Mouse (Mus musculus) stomach, embryonic 16.5 days (tissue): ENCODE results near the gene Fmo5. TPM values are rescaled to one million over a fixed set of nuclear protein-coding genes. Genes with fewer than 3 reads are reported as not detected.

Experiments used
- ATAC-seq: fragments of 200-750 bp; cut with Nextera tagmentation; 2 replicates; pipeline ENCODE4 v1.8.0; 2017; ENCODE audit warnings: moderate number of reproducible peaks, moderate TSS enrichment; ENCODE audit not compliant: insufficient read depth, low FRiP score
- H3K27ac ChIP-seq: fragments of 300-500 bp; sonication (generic); 2 replicates; pipeline ENCODE4 v1.5.1; 2014; ENCODE audit warnings: low read length
- H3K27me3 ChIP-seq: fragments of 300-500 bp; sonication (generic); 2 replicates; pipeline ENCODE4 v1.6.1; 2014; ENCODE audit warnings: low read length, control low read depth, mixed read lengths; ENCODE audit not compliant: control insufficient read depth, insufficient read depth
- H3K36me3 ChIP-seq: fragments of 300-500 bp; sonication (generic); 2 replicates; pipeline ENCODE4 v1.6.1; 2014; ENCODE audit warnings: low read length; ENCODE audit not compliant: control insufficient read depth, insufficient read depth
- H3K4me1 ChIP-seq: fragments of 300-500 bp; sonication (generic); 2 replicates; pipeline ENCODE4 v1.6.1; 2014; ENCODE audit warnings: low read length, control low read depth, mixed read lengths; ENCODE audit not compliant: control insufficient read depth, insufficient read depth
- H3K4me2 ChIP-seq: fragments of 300-500 bp; sonication (generic); 2 replicates; pipeline ENCODE4 v1.6.1; 2014; ENCODE audit warnings: low read depth, low read length, mixed read lengths
- H3K4me3 ChIP-seq: fragments of 300-500 bp; sonication (generic); replicated peaks from 2 replicates; pipeline ENCODE4 v1.5.1; 2014; ENCODE audit warnings: mild to moderate bottlenecking, low read length
- H3K9ac ChIP-seq: fragments of 300-500 bp; sonication (generic); 2 replicates; pipeline ENCODE4 v1.6.1; 2014; ENCODE audit warnings: low read length
- H3K9me3 ChIP-seq: fragments of 300-500 bp; sonication (generic); replicated peaks from 2 replicates; pipeline ENCODE4 v1.6.1; 2016; ENCODE audit warnings: low read length, control low read depth; ENCODE audit not compliant: control insufficient read depth
- WGBS: fragments of 180-500 bp; shearing (Covaris S2); extraction: QIAGEN DNeasy Blood & Tissue Kit; methylation state at CpG from one replicate; pipeline ENCODE4 v1.1.7; 2014; 5-methylcytosine and 5-hydroxymethylcytosine counted together
- polyA plus RNA-seq: library from polyadenylated mRNA; unstranded; fragments of >200 nt; fragmentation: Nextera tagmentation; extraction: Ambion mirVana; gene quantifications from 2 replicates; pipeline ENCODE4 v1.2.1, GENCODE M21; 2015

The Fmo5 gene
- polyA plus RNA-seq, 1 experiment from 2014 or later: 10.4 TPM

GRCm38 (mm10) chr3:97609201-97609844 is 19.3 kb upstream of the Fmo5 start:
- Histone ChIP-seq H3K27me3 (no peaks in the 10 kb centered on the region), H3K9me3 (no peaks in the 10 kb centered on the region), H3K4me1 (peaks cover 3% of the 10 kb centered on the region; the same call in 1 of the 2 replicates), H3K36me3 (no peaks in the 10 kb centered on the region), H3K9ac (peak overlapping the region; percentile 89), H3K4me3 (peak overlapping the region; percentile 76), H3K4me2 (peak overlapping the region; percentile 69), H3K27ac (peak overlapping the region; percentile 90)
- ATAC-seq: peak; percentile 38; the same call in 1 of the 2 replicates
- 5% methylated on average over 20 of the region's 20 CpGs for WGBS

- Histone ChIP-seq H3K36me3 (no peaks in the 10 kb centered on the region), H3K27ac (peak within 1 kb of the TSS; percentile 90), H3K9ac (peak within 1 kb of the TSS; percentile 89), H3K4me2 (peak within 1 kb of the TSS; percentile 69), H3K4me3 (peak within 1 kb of the TSS; percentile 76), H3K27me3 (no peaks in the 10 kb centered on the region), H3K4me1 (peaks cover 3% of the 10 kb centered on the region), H3K9me3 (no peaks in the 10 kb centered on the region)
- peak; percentile 92 for ATAC-seq
- under 1% methylated on average over 56 of the region's 56 CpGs for WGBS
Observed at GRCm38 (mm10) chr3:97609845-97610410, 18.7 kb upstream of the Fmo5 start, which contains the start of gene Chd1l. TSS of gene Chd1l (minus strand) at chr3:97610203.

- 81% methylated on average over 6 of the region's 6 CpGs for WGBS
- Histone ChIP-seq H3K27me3 (no peaks in the 10 kb centered on the region), H3K9ac (no peak overlapping the region), H3K36me3 (no peaks in the 10 kb centered on the region), H3K27ac (no peak overlapping the region), H3K9me3 (no peaks in the 10 kb centered on the region), H3K4me2 (no peak overlapping the region), H3K4me1 (peaks cover 3% of the 10 kb centered on the region), H3K4me3 (no peak overlapping the region)
- ATAC-seq: no peak
Observed at GRCm38 (mm10) chr3:97611021-97611420, 17.6 kb upstream of the Fmo5 start.

GRCm38 (mm10) chr3:97615154-97615553 is 13.4 kb upstream of the Fmo5 start:
- ATAC-seq: peak; percentile 68; the same call in 1 of the 2 replicates
- Histone ChIP-seq H3K27me3 (no peaks in the 10 kb centered on the region), H3K27ac (no peak overlapping the region), H3K9me3 (no peaks in the 10 kb centered on the region), H3K4me2 (no peak overlapping the region), H3K4me1 (no peaks in the 10 kb centered on the region; the same call in 1 of the 2 replicates), H3K36me3 (no peaks in the 10 kb centered on the region), H3K4me3 (no peak overlapping the region), H3K9ac (no peak overlapping the region)
- 12% methylated on average over 1 of the region's 1 CpGs for WGBS

- ATAC-seq: no peak
- Histone ChIP-seq H3K27me3 (no peaks in the 10 kb centered on the region), H3K4me1 (no peaks in the 10 kb centered on the region; the same call in 1 of the 2 replicates), H3K4me3 (no peak overlapping the region), H3K9me3 (no peaks in the 10 kb centered on the region), H3K9ac (no peak overlapping the region), H3K27ac (no peak overlapping the region), H3K4me2 (no peak overlapping the region), H3K36me3 (no peaks in the 10 kb centered on the region)
- WGBS: 84% methylated on average over 4 of the region's 4 CpGs
Observed at GRCm38 (mm10) chr3:97615933-97616332, 12.7 kb upstream of the Fmo5 start.

- WGBS: 90% methylated on average over 18 of the region's 19 CpGs
- H3K27me3 ChIP-seq: no peaks in the 10 kb centered on the region
- no peak overlapping the region for H3K4me3 ChIP-seq
- no peaks in the 10 kb centered on the region for H3K36me3 ChIP-seq
- H3K27ac ChIP-seq: no peak overlapping the region
- H3K9me3 ChIP-seq: no peaks in the 10 kb centered on the region
- ATAC-seq: no peak
- no peak overlapping the region for H3K9ac ChIP-seq
- H3K4me1 ChIP-seq: no peaks in the 10 kb centered on the region; the same call in 1 of the 2 replicates
- H3K4me2 ChIP-seq: no peak overlapping the region
Observed at GRCm38 (mm10) chr3:97617091-97617825, 11.3 kb upstream of the Fmo5 start.

GRCm38 (mm10) chr3:97617899-97618298 is 10.7 kb upstream of the Fmo5 start:
- Histone ChIP-seq H3K27ac (no peak overlapping the region), H3K9ac (no peak overlapping the region), H3K4me1 (no peaks in the 10 kb centered on the region; the same call in 1 of the 2 replicates), H3K27me3 (no peaks in the 10 kb centered on the region), H3K9me3 (no peaks in the 10 kb centered on the region), H3K36me3 (no peaks in the 10 kb centered on the region), H3K4me2 (no peak overlapping the region), H3K4me3 (no peak overlapping the region)
- ATAC-seq: peak; percentile 69; the same call in 1 of the 2 replicates
- 55% methylated on average over 8 of the region's 8 CpGs for WGBS

- no peak for ATAC-seq
- Histone ChIP-seq H3K27ac (no peak overlapping the region), H3K9me3 (no peaks in the 10 kb centered on the region)
Observed at GRCm38 (mm10) chr3:97620657-97621056, 7.9 kb upstream of the Fmo5 start.

GRCm38 (mm10) chr3:97624611-97625010 is 4.0 kb upstream of the Fmo5 start:
- H3K27ac ChIP-seq: no peak overlapping the region
- H3K9me3 ChIP-seq: no peaks in the 10 kb centered on the region
- no peak overlapping the region for H3K4me2 ChIP-seq
- no peak overlapping the region for H3K9ac ChIP-seq
- ATAC-seq: no peak
- H3K27me3 ChIP-seq: no peaks in the 10 kb centered on the region
- no peak overlapping the region for H3K4me3 ChIP-seq
- no peaks in the 10 kb centered on the region; the same call in 1 of the 2 replicates for H3K4me1 ChIP-seq
- H3K36me3 ChIP-seq: no peaks in the 10 kb centered on the region
- WGBS: 34% methylated on average over 2 of the region's 2 CpGs

More at GRCm38 (mm10) chr3:97620657-97621056, 7.9 kb upstream of the Fmo5 start:
- Histone ChIP-seq H3K9ac (no peak overlapping the region), H3K36me3 (no peaks in the 10 kb centered on the region), H3K27me3 (no peaks in the 10 kb centered on the region), H3K4me3 (no peak overlapping the region), H3K4me2 (no peak overlapping the region), H3K4me1 (no peaks in the 10 kb centered on the region)
- WGBS: 88% methylated on average over 4 of the region's 4 CpGs
